Mouse (Mus musculus): ENCODE data around the gene Enpep.

Gene Enpep

DNA sequence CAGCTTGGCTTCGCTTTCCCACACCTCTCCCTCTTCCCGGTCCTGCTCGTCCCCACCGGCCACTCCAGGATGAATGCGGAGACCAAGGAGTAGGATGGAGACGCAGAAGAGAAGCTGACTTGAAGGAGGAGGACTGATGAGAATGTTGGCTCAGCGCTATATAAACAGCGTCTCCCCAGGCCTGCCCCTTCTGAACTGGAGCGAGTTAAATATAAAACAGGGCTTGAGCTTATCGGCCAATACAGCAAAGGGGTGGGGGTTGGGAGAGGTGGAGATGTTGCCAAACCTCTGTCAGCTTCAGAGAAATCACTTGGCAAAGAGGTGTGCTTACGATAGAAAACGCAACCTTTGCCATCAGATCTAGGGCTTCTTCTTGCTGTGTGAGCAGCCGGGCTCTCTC, at the start of gene Enpep:
Gene Enpep (minus strand): TSS at position 135 of the 400 bp plus-strand sequence.
- DNase-seq = no peak

DNA sequence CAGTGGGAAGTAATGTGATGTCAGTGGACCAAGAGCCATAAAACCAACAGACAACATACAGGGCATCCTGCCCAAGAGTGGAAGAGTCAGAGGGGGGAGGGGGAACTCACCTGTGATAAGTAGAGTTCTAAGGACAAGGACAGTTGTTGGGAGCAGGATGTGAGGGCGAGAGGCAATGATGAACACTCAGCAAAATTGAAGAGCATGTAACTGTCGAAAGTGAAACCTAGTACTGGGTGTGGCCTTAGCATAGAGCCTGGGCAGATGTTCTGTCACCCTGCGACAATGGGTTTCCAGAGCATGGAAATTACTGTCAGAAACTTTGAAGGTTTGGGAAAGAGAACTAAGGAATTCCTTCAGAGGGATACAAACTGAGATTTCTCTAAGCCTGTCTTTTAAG, 46.6 kb upstream of the Enpep start:
- no peak for DNase-seq

DNA sequence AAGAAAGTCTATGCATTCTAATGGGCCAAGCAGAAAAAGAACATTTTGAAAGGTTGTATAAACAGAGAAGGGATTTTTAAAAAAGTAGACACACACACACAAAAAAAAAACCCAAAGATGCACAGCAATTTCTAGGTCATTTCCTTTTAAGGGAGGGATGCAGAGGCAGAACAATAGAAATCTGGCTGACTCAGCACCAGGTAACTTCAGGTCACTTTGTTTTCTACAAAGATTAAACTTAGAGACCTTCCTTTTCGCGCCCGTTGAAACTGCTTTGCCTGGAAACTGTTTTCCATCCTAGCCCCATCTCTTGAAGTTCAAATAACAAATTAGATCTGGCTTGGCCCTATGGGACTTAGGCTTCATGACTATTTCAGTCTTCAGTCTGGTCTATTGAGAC, 42.6 kb upstream of the Enpep start:
- DNase-seq = no peak

DNA sequence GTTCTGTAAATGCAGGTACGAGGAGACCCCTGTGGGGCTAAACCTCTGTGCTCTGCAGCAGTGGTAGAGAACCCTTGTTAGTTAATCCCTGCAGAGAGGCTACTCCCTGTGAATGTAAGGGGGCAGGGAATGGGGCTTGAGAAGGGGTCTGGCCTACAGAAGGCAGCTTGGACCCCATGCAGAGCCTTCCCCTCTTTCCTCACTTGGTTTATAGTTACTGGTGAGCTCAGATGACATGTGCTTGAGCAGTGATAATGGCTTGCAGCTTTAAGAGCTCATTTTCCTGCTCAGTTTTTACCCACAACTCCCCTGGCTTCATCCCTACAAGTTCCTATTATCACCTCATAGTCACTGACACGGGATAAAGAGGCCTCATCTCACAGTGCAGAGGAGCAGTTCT, 40.6 kb upstream of the Enpep start:
- DNase-seq = no peak

DNA sequence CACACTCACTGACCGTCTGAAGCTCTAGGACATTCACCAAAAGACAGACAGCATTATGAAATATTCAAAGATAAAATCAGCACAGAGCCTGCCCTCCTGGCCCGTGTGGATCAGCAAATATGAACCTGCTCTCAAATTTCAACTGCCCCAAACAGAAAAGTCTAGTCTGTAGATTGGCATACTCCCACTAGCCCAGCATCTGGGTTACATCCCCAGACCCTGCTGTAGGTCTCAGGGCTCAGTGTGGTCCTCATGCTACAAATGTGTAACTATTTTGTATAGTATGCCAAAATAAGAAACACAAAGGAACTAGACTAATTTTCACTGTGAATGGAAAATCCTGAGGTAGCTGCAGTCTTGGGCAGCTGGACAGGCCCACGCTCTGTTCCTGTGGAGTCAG, 37.0 kb upstream of the Enpep start:
- DNase-seq = no peak

DNA sequence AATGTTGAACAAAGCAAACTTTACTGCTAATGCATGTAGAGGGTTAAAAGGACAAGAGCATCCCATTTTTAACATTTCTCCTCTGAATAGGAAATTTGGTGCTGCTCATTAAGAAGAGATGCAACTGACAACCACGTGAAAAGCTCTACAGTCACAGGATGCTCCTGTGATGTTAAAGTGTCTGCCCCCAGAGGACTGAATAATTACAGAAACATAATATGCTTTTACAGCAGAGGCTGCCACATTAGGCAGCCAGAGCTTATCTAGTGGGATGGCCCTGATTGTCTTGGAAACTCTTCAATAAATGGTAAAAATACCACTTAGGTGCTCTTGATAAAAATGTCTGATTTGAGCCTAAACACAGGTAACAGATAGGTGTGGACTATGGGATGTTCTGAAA, 33.4 kb upstream of the Enpep start:
- no peak for DNase-seq

DNA sequence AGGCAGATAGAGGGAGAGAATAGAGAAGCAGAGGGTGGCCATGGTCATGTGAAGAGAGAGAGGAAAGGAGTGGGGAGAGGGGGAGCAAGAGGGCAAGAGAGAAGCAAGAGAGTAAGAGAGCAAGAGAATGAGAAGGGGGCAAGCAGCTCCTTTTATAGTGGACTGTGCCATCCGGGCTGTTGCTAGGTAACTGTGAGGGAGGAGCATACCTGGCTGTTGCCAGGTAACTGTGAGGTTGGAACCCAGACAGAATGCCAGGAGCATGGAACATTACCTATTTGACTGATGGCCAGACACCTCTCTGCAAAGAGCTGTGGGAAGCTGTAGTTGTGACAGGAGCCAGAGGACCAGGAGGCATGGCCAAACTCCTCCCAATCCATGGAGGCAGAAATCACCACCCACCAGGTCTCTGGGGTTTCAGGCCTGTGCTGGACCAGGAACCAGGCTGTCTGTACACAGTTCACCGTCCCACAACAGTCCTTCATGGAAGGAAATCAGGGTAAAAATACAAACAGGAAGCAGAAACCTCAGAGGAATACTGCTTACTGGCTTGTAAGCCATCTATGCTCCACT, 32.4 kb upstream of the Enpep start:
- DNase-seq = no peak

DNA sequence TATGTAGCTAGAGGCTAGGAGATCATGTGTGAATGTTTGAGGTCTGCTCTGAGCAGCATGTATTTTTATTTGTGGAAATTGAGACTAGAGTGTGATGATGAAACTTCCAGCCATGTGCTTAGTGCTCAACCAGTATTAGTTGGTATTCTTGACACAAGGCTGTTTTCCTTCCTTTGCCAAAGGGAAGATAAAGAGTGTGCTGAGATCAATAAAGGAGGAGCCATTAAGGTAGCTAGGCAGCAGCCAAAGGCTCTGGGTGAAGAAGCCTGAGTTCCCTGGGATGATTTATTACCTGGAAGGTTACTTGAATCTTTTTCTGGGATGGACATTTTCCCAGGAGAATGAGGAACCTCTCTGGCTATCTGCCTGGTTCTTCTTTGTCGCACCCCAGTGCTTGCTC, 30.9 kb upstream of the Enpep start:
- no peak for DNase-seq

DNA sequence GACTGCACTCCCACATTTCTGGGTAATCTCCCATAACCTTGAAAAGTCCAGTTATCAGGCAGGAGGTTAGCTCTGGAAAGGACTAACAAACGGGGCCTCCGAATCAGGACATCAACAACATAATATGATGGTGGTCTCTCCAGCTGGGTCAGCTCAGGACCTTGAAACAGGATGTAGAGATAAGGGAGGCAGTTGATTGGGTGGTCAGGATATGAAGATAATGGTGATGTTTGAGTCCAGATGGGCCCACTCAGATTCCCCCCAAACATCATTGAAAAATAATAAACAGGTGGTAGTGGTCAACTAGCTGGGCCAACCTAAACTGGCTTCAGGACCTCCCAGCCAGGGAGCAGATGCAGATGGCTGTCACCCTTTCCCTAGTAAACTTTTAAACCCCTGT, 25.6 kb upstream of the Enpep start:
- DNase-seq = no peak

DNA sequence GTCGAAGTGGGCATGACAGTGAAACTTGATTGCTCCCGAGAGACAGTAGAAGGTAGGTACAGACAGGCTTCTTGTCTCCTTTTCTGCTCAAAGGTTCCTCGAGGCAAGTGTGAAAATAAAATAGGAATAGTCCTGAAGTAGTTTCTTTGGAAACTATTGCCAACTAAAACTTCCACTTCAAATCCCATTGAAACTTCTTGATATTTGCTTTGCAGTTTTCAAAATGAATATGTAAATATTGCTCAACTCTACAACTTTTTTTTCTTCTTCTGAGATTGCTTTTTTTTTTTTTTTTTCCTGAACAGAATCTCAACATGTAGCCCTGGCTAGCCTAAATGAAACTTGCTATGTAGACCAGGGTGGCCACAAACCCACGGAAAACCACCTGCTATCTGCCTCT, 21.4 kb upstream of the Enpep start:
- DNase-seq = no peak

DNA sequence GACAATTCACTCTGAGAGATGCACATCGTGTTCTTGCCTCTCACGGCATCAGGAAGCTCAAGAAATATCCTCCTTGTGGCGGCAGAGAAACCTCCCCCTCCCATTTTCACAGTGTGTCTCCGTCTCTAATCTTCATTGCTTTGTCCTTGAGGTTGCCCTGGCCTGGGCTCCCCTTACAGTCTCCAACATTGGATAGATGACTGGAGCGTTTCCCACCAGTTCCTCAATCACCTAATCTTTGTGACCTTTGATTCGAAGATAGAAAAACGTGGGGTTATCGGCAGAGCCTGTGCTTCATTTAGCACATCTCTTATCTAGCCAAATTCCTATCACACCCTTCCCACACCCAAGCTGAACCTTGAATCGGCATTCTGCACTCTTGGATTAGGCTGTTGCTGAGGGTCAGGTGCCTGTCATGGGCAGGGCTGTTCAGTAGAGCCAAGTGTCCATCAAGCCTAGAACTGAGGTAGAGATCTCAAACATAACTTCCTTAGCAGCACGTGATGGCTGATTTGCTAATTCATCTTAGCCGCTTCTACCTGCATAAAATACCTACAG, 18.9 kb upstream of the Enpep start:
- no peak for DNase-seq

DNA sequence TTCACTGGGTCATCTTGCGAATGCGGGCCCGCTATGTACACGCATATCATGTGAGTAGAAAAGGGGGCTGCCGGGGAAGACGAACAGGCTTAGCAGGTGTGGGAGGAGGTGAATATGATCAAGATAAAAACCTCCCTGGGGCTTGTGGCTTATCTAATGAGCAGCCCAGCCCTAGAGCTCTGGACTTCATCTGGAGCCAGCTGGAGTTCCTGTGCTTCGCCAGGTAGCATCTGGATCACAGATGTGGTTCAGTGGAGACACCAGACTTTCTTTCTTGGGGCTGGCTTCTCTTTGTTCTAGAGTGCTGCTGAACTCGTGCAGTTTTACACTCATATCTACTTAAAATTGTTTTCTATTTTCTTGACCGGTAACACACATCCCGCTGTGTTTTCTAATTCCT, 14.8 kb upstream of the Enpep start:
- no peak for DNase-seq

DNA sequence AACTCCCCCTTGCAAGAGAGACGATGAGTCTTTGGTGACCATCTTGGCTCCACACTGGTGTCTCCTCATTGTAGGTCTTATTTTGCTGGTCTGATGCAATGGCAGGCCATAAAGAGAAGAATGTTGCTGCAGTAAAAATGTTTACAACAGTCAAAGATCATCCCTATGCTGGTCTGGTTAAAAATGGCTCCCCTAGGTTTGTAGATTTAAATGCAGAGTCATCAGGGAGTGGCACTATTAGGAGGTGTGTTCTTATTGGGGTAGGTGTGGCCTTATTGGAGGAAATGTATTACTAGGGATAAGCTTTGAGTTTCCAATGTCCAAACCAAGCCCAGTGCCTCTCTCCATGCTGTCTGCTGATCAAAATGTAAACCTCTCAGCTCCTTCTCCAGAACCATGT, 10.2 kb upstream of the Enpep start:
- DNase-seq = no peak

DNA sequence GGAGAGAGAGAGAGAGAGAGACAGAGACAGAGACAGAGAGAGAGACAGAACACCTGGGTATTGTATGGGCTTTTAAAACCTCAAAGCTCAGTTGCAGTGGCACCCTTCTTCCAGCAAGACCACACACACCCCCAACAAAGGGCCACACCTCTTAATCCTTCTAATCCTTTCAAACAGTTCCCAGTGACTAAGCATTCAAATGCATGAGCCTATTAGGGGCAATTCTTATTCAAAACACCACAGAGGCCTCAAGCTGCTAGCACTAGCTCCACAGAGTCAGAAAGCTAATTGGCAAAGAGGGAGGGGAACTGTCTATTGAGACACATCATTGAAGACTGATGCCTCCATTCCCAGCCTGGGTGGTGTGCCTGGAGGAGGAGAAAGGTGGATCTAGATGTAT, 8.5 kb upstream of the Enpep start:
- DNase-seq = no peak

DNA sequence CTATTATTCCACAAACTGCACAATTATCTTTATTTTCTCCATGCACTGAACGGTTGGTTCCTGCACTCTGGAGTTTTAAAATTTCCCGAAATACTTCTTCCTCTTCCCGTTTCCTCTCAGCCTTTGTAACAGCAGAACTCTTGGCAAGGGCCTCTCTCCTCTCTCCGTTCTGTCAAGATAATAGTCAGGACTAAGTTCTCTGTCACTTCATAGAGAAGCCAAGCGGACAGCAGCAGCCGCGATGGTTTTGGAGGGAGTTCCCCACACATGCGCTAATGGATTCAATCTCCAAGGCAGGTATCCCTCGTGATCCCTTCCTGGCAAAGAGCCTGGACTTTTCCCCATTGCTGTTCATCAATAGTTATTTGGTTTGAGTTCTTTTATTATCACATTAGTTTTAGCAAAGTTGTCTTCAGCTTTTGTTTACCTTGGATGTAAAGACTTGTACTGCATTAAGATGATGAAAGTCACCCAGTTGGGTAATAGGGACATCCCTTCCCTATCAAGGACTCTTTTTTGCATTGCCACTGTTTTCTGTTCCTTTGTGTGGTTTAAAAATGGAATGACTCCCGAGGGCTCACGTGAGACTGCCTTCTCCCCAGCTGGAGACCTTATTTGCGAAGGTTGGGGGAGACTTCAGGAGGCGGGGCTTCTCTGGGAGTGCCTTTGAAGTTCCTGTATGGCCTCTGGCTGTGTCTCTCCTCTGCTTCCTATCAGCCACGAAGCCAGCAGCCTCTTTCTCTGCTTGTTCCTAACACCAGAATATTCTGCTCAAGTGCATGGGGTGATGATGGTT, 6.0 kb upstream of the Enpep start:
- DNase-seq = no peak

DNA sequence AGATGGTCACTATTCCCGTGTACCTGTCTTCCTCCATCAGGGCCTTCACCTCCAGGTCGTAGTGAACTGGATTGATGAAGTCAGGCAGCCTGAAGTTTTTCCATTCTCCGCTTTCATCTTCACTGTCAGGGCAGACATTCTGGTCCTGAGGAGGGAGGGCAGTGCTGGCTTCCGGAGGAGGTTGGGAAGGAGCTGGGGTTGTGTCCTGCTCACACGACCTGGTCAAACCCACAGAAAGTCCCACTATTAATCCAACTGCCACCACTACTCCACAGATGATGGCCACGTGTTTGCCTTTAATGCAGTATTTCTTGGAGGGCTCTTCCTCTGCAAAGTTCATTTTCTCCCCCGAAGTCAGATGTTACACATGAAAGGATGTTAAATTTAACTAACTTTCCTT, 378 bp downstream of the Enpep start:
- no peak for DNase-seq

DNA sequence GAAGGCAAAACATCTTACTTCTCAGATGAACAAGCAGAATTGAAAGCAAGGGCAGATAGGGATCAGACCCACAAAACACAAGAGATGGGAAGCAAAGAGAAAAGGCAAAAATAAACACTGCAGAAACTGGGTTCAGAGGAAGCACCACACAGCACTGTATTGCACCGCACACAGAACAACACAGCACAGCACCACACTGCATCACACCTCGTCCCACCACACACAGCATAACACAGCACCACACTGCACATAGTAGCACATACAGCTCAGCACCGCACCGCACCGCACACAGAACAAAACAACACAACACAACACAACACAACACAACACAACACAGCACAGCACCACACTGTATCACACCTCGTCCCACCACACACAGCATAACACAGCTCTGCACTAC, 1.1 kb downstream of the Enpep start:
- DNase-seq = no peak

DNA sequence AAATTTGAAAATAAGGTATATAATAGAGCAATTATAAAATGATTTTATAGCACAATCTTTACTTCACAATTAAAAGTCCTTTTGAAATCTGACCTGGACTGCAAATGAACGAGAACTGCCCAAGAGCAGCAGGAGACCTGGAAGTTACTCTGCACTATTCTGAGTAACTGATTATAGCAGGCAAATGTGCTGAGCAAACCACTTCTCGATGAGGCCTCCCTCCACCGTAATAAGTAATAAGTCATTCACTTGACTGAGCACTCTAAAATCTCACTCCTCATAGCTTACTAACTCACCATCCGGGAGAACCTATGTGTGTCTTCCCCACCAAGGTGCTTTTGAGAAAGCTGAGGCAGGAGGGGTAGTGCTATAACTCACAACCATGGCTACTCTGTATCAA, 4.5 kb downstream of the Enpep start:
- no peak for DNase-seq

DNA sequence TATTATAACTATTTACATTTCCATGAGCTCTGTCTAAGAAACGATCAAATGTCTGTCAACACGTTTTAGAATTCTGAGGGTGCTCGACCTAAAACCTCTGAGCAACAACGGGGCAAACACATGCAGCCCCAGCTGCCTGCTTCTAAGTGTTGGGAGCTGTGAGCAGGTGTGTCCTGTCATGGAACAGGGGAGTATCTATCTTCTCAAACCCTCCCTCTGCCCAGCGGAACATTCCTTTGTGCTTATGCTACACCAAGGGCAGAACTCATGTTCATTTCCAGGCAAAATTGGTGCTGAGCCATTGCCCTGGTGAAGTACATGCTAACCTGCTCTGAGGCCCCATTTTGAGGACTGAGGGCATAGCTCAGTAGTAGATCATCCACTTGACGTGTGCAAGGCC, 10.9 kb downstream of the Enpep start:
- no peak for DNase-seq

DNA sequence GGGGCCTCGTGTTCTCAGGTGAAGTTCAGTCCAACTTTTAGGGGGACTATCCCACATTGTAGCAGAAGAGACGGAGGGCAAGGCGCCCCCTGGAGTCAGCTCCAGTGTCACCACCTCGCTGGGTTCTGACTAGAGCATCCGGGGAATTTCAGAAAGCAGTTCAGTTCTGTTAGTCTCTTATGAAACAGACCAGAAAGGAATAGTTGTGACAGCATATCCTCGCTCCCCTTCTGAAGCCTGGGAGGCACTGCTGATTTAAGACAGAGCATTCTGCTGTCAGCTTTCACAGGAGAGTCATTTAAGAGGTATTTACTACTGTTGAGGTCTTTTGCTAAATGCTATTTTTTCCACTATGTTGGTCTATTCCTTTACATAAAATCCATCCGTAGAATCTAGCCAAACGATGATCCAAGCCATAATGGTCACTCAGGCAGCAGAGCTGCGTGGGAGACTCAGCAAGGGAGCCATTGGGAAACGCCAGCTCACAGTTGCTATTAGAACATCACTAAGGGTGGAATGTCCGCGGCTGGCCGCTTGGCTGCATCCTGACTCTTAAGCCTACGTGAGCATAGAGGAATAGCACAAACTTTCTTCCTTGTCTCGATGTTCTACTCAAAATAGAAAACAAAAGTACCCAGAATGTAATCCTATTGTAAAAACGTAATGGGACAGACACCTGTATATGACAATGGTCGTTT, 15.3 kb downstream of the Enpep start:
- no peak for DNase-seq

DNA sequence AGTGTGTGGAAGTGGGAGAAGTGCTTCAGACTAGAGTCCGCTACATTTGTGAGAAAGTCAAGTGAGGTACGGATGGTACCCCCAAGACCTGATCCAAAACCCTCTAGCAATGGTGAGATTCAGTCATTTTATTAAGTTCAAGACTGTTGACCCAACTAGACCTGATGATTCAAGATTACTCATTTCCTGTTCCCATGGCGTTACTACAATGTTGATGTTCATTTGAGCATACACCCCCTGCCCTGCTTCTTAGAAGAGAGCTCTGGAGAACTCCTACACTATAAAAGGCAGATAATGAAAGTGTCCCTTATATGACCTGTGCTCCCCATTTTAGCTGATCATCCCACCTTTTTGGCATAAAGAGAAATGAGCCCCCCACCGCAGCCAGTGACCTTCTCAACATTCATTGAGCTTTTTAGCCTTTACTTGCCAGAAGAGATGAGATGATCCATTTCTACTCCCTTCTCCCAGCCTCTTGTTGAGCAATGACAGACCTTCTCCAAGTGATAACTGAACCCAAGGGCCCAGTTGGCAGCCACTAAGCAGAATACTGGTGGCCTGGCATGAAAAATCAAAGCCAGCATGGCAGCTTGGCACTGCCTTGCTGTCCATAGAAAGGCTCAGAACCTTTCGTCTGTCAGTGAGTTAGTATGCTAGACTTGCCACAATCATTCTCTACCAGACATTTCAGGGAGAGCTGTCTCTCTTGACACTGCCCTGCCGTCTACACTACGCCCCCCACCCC, 18.7 kb downstream of the Enpep start:
- DNase-seq = no peak

DNA sequence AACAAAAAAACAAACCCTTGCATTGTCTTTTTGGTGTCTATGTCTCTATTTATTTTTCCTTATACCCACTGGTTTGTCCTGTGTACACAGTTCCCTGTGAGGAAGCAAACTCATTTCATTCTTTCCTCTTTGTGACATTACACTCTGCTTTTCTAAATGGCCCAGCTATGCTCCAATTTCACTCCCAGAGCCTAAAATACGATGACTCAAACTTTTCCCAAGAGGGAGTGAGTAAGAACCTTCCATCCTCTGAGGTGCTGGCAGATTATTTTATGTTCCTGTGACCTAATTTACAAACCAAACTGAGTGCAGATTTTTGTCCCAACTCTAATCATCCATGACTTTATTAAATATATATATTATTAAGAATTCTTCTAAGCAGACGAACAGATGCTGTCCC, 19.3 kb downstream of the Enpep start:
- no peak for DNase-seq

DNA sequence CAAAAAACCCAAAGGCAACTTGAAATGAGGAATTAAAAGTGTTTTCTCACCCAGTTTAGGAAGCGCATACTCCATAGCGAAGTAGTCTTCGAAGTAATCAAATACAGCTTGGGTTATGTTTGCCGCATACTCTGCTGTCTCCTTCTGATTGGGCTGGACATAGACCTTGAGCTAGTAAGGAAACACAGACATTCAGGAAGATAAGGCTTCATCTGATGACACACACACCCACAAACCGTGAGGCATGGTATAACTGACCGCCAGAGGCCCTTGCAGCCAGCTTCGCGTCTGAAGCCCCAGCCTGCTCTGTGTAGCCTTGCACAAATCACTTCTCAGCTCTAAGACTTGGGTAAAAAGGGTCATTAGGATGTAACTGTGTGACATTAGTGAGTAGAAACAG, 20.0 kb downstream of the Enpep start:
- DNase-seq = no peak

Data from thymus, postnatal 25 days (tissue).